Mouse (Mus musculus) forebrain, embryonic 16.5 days (tissue): ENCODE measurements at regions not wholly inside any gene's neighbourhood (a gene's known extent, or its start where the extent isn't known, plus 50 kb on each side); places are given as distances from the start of the nearest gene placed in this dataset.

Source experiments
- ATAC-seq: fragments of 200-750 bp; cut with Nextera tagmentation; 2 replicates; pipeline ENCODE4 v1.8.0; 2017; ENCODE audit warnings: mild to moderate bottlenecking, moderate library complexity
- H3K27ac ChIP-seq: fragments of 300-500 bp; sonication (generic); 2 replicates; pipeline ENCODE4 v1.5.1; 2014; ENCODE audit warnings: low read length, control low read depth
- H3K27me3 ChIP-seq: fragments of 300-500 bp; sonication (generic); replicated peaks from 2 replicates; pipeline ENCODE4 v1.6.1; 2014; ENCODE audit warnings: low read length; ENCODE audit not compliant: control insufficient read depth, insufficient read depth
- H3K36me3 ChIP-seq: fragments of 300-500 bp; sonication (generic); 2 replicates; pipeline ENCODE4 v1.6.1; 2014; ENCODE audit not compliant: control insufficient read depth, insufficient read depth
- H3K4me1 ChIP-seq: fragments of 300-500 bp; sonication (generic); replicated peaks from 2 replicates; pipeline ENCODE4 v1.6.1; 2014; ENCODE audit warnings: low read length; ENCODE audit not compliant: control insufficient read depth, insufficient read depth
- H3K4me2 ChIP-seq: fragments of 300-500 bp; sonication (generic); 2 replicates; pipeline ENCODE4 v1.6.1; 2014; ENCODE audit warnings: mild to moderate bottlenecking, low read length, control low read depth
- H3K4me3 ChIP-seq: fragments of 300-500 bp; sonication (generic); replicated peaks from 2 replicates; pipeline ENCODE4 v1.5.1; 2014; ENCODE audit warnings: mild to moderate bottlenecking, low read length, control low read depth
- H3K9ac ChIP-seq: fragments of 300-500 bp; sonication (generic); replicated peaks from 2 replicates; pipeline ENCODE4 v1.6.1; 2014; ENCODE audit warnings: low read depth, low read length, control low read depth
- H3K9me3 ChIP-seq: fragments of 300-500 bp; sonication (generic); 2 replicates; pipeline ENCODE4 v1.6.1; 2016; ENCODE audit warnings: low read length; ENCODE audit not compliant: control insufficient read depth
- WGBS: fragments of 180-500 bp; shearing (Covaris S2); extraction: QIAGEN DNeasy Blood & Tissue Kit; methylation state at CpG from one replicate; pipeline ENCODE4 v1.1.7; 2014; 5-methylcytosine and 5-hydroxymethylcytosine counted together

GRCm38 (mm10) chr11:45524720-45525119 lies 327.1 kb upstream of the Clint1 start:
- H3K27me3 ChIP-seq = no peaks in the 10 kb centered on the region
- ATAC-seq = no peak
- H3K36me3 ChIP-seq = no peaks in the 10 kb centered on the region
- H3K4me2 ChIP-seq = no peak overlapping the region
- H3K9me3 ChIP-seq = no peaks in the 10 kb centered on the region
- 66% methylated on average over 6 of the region's 6 CpGs for WGBS
- H3K4me1 ChIP-seq = peaks cover 2% of the 10 kb centered on the region; the same call in 1 of the 2 replicates
- H3K27ac ChIP-seq = no peak overlapping the region
- H3K4me3 ChIP-seq = no peak overlapping the region
- no peak overlapping the region for H3K9ac ChIP-seq

GRCm38 (mm10) chr11:45531044-45531626 lies 320.7 kb upstream of the Clint1 start:
- Histone ChIP-seq H3K27me3 (no peaks in the 10 kb centered on the region), H3K4me1 (no peaks in the 10 kb centered on the region), H3K27ac (no peak overlapping the region), H3K36me3 (no peaks in the 10 kb centered on the region), H3K4me2 (no peak overlapping the region), H3K4me3 (no peak overlapping the region), H3K9me3 (no peaks in the 10 kb centered on the region), H3K9ac (no peak overlapping the region)
- 94% methylated on average over 9 of the region's 9 CpGs for WGBS
- ATAC-seq = no peak

GRCm38 (mm10) chr11:45533402-45534056 lies 318.3 kb upstream of the Clint1 start:
- no peak overlapping the region for H3K9ac ChIP-seq
- no peaks in the 10 kb centered on the region for H3K27me3 ChIP-seq
- H3K4me3 ChIP-seq = no peak overlapping the region
- no peaks in the 10 kb centered on the region for H3K36me3 ChIP-seq
- no peaks in the 10 kb centered on the region for H3K4me1 ChIP-seq
- no peak overlapping the region for H3K4me2 ChIP-seq
- H3K27ac ChIP-seq = no peak overlapping the region
- WGBS = 57% methylated on average over 7 of the region's 7 CpGs
- ATAC-seq = no peak
- no peaks in the 10 kb centered on the region for H3K9me3 ChIP-seq

- H3K4me3 ChIP-seq = no peak overlapping the region
- H3K27me3 ChIP-seq = no peaks in the 10 kb centered on the region
- H3K9me3 ChIP-seq = no peaks in the 10 kb centered on the region
- H3K36me3 ChIP-seq = no peaks in the 10 kb centered on the region
- no peak for ATAC-seq
- H3K4me2 ChIP-seq = no peak overlapping the region
- no peak overlapping the region for H3K9ac ChIP-seq
- 81% methylated on average over 8 of the region's 8 CpGs for WGBS
- H3K27ac ChIP-seq = no peak overlapping the region
- H3K4me1 ChIP-seq = no peaks in the 10 kb centered on the region
Observed at GRCm38 (mm10) chr11:45535501-45536025, 316.3 kb upstream of the Clint1 start.

- Histone ChIP-seq H3K4me2 (no peak overlapping the region), H3K4me3 (no peak overlapping the region), H3K36me3 (no peaks in the 10 kb centered on the region), H3K27me3 (no peaks in the 10 kb centered on the region), H3K9ac (no peak overlapping the region), H3K4me1 (no peaks in the 10 kb centered on the region), H3K27ac (no peak overlapping the region), H3K9me3 (no peaks in the 10 kb centered on the region)
- no peak for ATAC-seq
- 58% methylated on average over 7 of the region's 7 CpGs for WGBS
Observed at GRCm38 (mm10) chr11:45538011-45538410, 313.8 kb upstream of the Clint1 start.

- Histone ChIP-seq H3K4me3 (no peak overlapping the region), H3K4me1 (no peaks in the 10 kb centered on the region), H3K27ac (no peak overlapping the region), H3K4me2 (no peak overlapping the region), H3K9me3 (no peaks in the 10 kb centered on the region), H3K27me3 (no peaks in the 10 kb centered on the region), H3K36me3 (no peaks in the 10 kb centered on the region), H3K9ac (no peak overlapping the region)
- peak; percentile 77 for ATAC-seq
- WGBS = 44% methylated on average over 4 of the region's 4 CpGs
Observed at GRCm38 (mm10) chr11:45539459-45539858, 312.4 kb upstream of the Clint1 start.

- H3K9ac ChIP-seq = no peak overlapping the region
- H3K36me3 ChIP-seq = no peaks in the 10 kb centered on the region
- WGBS = 90% methylated on average over 3 of the region's 3 CpGs
- no peaks in the 10 kb centered on the region for H3K27me3 ChIP-seq
- H3K4me1 ChIP-seq = no peaks in the 10 kb centered on the region
- no peaks in the 10 kb centered on the region for H3K9me3 ChIP-seq
- H3K27ac ChIP-seq = no peak overlapping the region
- ATAC-seq = no peak
- H3K4me2 ChIP-seq = no peak overlapping the region
- H3K4me3 ChIP-seq = no peak overlapping the region
Observed at GRCm38 (mm10) chr11:45544531-45544930, 307.3 kb upstream of the Clint1 start.

GRCm38 (mm10) chr11:45545896-45546626 lies 305.8 kb upstream of the Clint1 start:
- H3K4me1 ChIP-seq = peaks cover 3% of the 10 kb centered on the region; the same call in 1 of the 2 replicates
- ATAC-seq = no peak
- H3K4me2 ChIP-seq = no peak overlapping the region
- no peak overlapping the region for H3K27ac ChIP-seq
- no peaks in the 10 kb centered on the region for H3K9me3 ChIP-seq
- WGBS = 87% methylated on average over 11 of the region's 11 CpGs
- H3K36me3 ChIP-seq = no peaks in the 10 kb centered on the region
- no peak overlapping the region for H3K4me3 ChIP-seq
- H3K27me3 ChIP-seq = no peaks in the 10 kb centered on the region
- no peak overlapping the region for H3K9ac ChIP-seq

- Histone ChIP-seq H3K36me3 (no peaks in the 10 kb centered on the region), H3K27me3 (no peaks in the 10 kb centered on the region), H3K9me3 (no peaks in the 10 kb centered on the region), H3K4me3 (no peak overlapping the region), H3K4me1 (peaks cover 3% of the 10 kb centered on the region; the same call in 1 of the 2 replicates), H3K9ac (no peak overlapping the region), H3K27ac (no peak overlapping the region), H3K4me2 (no peak overlapping the region)
- ATAC-seq = no peak
- WGBS = 78% methylated on average over 2 of the region's 2 CpGs
Observed at GRCm38 (mm10) chr11:45546861-45547260, 305.0 kb upstream of the Clint1 start.
